Mouse (Mus musculus): ENCODE results near the gene Akt1. TPM values are rescaled to one million over a fixed set of nuclear protein-coding genes. Genes with fewer than 3 reads are reported as not detected.

Gene Akt1
- 10 to 100 TPM; 50.9 to 59.3 TPM for total RNA-seq (2021)
- long read RNA-seq, experiment 1, transcript Akt1-201 (14 exons, 2,690 nt): major isoform, 191 of 202 reads
- long read RNA-seq, experiment 1, partial matches to known transcripts: 6 of 202 reads
- long read RNA-seq, experiment 1, other reads (novel, unspliced or antisense): 5 of 202 reads
- long read RNA-seq, experiment 2, transcript Akt1-201 (14 exons, 2,690 nt): major isoform, 164 of 177 reads
- long read RNA-seq, experiment 2, partial matches to known transcripts: 5 of 177 reads
- long read RNA-seq, experiment 2, other reads (novel, unspliced or antisense): 8 of 177 reads

DNA sequence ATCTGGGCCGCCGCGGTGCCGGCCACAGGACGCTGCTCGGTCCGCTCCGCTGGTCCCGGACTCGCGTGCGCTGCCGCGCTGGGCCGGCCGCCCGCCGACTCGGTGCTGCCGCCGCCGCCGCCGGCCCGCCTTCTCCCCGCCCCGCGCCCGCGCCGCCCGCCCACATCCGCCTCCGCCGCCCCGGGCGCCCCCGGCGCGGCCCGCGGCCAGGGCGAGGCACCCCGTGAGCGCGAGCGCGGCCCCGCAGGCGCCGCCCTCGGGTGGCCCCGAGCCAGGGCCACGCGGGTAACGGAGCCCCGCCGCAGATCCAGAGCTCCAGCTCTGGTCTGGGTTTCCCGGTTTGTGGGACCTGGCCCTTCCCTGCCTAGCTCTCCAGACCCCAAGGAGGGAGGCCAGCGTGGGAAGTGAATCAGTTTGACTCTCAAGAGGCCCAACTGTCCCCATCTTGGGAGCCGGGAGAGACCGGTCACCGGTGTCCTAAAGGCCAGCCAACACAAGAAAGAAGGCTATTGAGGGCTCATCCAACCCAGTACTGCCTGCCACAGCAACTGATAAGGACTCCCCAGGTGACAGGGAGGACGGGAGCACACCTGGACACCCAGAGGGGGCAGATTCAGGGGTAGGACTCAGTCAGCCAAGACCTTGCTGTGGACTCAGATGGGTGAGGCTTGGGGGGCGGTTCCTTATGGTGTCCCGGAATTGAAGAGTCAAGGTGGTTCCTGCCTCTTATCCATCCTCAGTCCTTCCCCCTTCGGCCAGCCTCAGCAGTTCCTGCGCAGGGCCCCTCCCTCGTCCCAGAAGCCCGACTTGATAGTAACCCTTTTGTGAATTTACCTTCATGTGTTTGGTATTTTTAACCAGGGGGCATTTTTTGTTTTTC is at the start of gene Akt1:
Gene Akt1, minus strand, starts transcription at position 753 of the 880 bp plus-strand sequence.
- peak; percentile 80 for DNase-seq
- Histone ChIP-seq H3K4me3 (peak within 1 kb of the TSS; percentile 95), H3K27ac (peak within 1 kb of the TSS; percentile 92)
- intact Hi-C loops (cut with DNase I): loop anchor here (2.0 kb wide), 1 partner anchor 18 kb away; no protein-coding TSS in a partner anchor
- TF ChIP-seq CTCF (IDR thresholded peaks at IDR 0.05): no peak

DNA sequence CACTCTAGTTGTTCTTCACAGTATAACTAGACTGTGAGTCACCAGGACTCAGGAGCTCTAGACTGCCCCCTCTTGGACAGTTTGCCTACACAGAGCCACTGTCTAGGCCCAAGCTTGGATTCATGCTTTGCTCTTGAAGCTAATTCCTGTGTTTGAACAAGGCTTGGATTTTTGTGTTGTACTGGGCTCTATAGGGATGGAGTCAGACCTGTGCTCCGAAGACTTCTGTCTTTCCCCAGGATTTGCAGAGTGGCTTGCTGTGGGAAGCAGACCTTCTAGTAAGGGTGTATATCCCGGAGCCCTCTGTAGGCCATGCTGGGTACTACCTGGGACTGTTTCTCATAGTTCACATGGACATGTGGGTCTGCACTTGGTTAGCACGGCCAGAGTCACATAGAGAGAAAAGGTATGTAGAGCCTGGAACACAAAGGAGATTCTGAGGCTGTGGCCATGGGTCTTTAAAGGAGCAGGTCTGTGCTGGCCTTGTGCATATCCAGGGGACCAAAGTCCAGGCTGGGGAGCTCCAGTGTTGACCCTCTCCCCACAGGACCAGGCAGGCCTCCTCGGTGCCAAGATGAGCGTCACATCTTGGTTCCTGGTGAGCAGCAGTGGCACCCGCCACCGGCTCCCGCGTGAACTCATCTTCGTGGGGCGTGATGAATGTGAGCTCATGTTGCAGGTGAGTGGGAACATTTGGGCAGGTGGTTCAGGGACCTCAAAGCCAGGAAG is 49.6 kb upstream of the Akt1 start:
- no peak overlapping the region for H3K27ac ChIP-seq
- DNase-seq: peak; percentile 67
- peak; percentile 58 for TF ChIP-seq CTCF (IDR thresholded peaks at IDR 0.05)
- intact Hi-C loops (cut with DNase I): no loop called here
- H3K4me3 ChIP-seq: no peak overlapping the region

DNA sequence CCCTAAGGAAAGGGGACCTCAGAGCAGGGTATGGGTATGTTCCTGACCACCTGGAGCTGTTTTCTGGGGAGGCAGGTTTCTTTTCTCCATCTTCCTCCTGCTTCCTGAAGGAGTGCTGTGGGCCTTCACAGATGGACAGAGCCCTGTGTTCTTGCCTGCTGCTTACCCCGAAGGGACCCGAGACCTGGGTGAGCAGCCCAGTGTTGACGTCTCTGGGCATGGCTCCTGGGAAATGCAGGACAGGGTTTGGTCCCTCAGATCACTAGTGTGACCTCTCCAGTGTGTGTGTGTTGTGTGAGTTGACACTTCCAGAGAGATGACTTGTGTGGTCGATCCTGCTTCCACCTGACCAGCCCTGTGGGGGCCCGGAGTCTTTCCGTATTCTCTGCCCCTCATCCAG is 48.8 kb upstream of the Akt1 start:
- Histone ChIP-seq H3K4me3 (no peak overlapping the region; the same call in 1 of the 2 replicates), H3K27ac (no peak overlapping the region; the same call in 1 of the 2 replicates)
- intact Hi-C loops (cut with DNase I): no loop called here
- TF ChIP-seq CTCF (IDR thresholded peaks at IDR 0.05): no peak
- no peak for DNase-seq

DNA sequence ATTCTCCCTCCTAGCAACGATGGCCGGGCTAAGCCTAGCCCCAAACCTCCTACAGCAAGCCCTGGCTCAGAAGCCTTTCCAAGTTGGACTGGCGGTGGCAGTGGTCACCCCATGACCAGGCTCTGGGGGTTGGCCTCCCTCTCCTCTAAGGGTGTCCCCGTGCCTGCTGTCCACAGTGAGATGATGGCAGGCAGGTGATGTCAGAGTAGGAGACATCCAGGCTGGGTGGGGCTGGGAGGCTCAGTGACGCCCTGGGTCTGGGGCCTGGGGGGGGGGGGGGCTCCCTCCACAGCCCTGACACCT is 48.3 kb upstream of the Akt1 start:
- peak overlapping the region; percentile 92 for H3K4me3 ChIP-seq
- no peak for DNase-seq
- peak overlapping the region; percentile 85 for H3K27ac ChIP-seq
- no peak for TF ChIP-seq CTCF (IDR thresholded peaks at IDR 0.05)
- intact Hi-C loops (cut with DNase I): no loop called here

DNA sequence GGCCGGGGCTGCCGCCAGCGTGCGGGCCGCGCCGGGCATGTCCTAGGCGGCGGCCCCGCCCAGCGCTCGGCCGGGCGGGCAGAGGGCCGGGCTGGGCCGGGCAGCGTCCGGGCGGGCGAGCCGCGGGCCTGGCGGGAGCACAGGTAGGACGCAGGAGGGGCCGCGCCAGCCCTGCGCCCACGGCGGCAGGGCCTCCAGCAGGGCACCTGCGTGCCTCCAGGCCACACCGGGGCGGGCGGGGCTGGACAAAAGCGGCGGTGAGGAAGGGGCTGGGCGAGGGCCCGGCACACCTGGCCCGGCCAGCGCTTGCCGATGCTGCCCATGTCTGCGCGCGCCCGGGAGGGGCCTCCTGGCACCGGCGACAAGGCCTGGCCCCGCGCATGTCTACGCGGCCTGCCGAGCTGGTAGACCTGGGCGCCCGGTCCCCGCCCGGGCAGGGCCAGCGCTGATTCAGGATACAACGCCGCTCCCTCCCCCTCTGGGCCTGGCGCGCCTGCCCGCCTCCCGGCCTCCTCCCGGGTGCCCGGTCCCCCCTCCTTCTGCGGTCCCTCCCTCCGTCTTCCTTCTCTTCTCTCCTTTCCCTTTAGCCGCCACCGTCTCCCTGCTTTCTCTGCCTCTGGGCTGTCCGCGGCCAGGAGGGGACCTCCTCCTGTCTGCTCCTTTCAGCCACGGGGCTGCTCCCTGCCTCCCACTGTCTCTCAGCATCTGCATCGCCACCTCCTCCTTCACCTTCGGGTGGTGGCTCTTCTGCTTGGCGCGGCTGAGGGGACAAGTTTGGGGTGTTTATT is 47.8 kb upstream of the Akt1 start:
- H3K4me3 ChIP-seq: peak overlapping the region; percentile 92
- peak overlapping the region; percentile 85 for H3K27ac ChIP-seq
- intact Hi-C loops (cut with DNase I): no loop called here
- TF ChIP-seq CTCF (IDR thresholded peaks at IDR 0.05): no peak
- peak; percentile 83 for DNase-seq

DNA sequence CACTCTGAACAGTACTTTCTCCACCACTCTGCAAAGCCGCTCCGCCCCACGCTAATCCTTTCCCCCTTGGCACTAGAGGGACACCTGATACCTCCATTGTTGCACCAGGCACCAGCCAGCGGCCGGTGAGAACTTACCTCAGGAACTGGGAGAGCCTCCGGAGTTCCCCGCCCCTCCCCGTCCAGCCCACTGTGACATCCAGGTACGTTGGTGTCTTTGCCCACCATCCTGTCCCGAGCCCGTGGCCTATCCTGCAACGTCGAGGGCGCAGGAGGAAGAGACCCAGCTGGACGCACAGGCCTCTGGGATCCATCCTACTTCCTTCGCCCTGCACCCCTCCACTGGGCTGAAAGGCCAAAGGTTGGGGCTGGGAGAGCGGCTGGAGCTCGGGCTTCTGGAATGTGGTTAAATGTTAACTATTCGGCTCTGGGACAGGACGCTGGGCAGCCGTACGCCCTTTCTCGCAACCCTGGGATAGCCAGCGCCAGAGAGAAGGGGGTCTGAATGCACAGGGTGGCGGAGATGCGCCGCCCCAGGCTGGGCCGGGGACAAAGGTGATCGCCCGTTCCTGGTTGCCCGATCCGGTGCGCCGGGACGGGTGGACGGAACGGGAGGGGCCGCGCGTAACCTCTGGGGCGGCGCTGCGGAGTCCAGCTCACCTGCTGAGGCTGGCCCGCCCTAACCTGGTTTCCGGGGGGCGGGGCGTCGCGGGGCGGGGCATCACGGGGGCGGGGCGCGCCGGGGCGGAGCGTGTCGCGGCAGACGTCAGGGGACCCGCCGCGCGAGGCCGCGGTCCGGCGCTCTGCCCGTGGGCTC is 46.9 kb upstream of the Akt1 start:
- no peak for DNase-seq
- peak overlapping the region; percentile 92 for H3K4me3 ChIP-seq
- H3K27ac ChIP-seq: peak overlapping the region; percentile 67
- intact Hi-C loops (cut with DNase I): no loop called here
- no peak for TF ChIP-seq CTCF (IDR thresholded peaks at IDR 0.05)

DNA sequence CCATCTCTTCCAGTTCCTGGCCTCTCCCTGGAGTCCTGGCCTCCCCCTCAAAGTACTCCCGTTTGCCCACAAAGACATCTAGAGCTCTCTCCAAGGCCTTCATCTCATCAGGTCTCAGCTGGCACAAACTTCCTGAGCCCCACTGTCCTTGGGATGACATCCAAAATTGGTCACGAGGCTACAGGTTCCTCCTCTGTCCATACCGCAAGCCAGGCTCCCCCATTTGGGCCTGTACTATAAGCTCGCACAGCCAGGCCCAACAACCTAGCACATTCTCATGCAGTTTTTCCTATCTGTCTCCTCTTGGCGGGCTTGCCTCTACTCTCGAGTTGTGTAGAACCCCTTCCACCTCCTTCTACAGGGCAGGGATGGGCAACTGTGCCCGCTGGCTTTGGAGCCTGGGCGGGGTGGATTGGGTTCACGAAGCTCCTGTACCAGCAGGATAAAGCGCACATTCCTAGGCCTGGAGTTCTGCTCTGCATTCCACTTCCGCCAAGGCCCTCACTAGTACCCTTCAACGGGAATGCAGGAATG is 46.3 kb upstream of the Akt1 start:
- TF ChIP-seq CTCF (IDR thresholded peaks at IDR 0.05): no peak
- no peak overlapping the region for H3K27ac ChIP-seq
- no peak overlapping the region for H3K4me3 ChIP-seq
- DNase-seq: no peak
- intact Hi-C loops (cut with DNase I): no loop called here

DNA sequence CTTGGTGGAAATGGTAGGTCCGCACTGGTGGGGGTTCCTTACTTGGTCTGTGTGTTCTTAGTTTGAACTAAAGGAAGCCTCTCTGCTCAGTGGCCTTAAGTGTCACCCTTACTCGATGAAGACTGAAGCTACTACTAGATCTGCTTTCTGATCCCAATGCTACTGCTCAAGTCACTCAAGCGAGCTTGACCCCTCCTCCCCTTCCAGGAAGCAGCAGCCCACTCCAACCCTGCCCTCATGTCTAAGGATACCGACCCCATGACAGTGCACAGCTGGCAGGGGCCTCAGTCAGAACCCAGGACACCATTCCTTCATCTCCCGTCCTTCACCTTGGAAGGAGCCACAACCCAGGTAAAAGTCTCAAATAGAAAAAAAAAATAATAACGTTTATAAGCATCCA is 45.5 kb upstream of the Akt1 start, which contains the start of gene Cep170b:
Gene Cep170b, plus strand, starts transcription at position 240 of the 400 bp plus-strand sequence.
- H3K27ac ChIP-seq: no peak within 1 kb of the TSS
- no peak for DNase-seq
- H3K4me3 ChIP-seq: no peak within 1 kb of the TSS
- TF ChIP-seq CTCF (IDR thresholded peaks at IDR 0.05): no peak
- intact Hi-C loops (cut with DNase I): no loop called here

DNA sequence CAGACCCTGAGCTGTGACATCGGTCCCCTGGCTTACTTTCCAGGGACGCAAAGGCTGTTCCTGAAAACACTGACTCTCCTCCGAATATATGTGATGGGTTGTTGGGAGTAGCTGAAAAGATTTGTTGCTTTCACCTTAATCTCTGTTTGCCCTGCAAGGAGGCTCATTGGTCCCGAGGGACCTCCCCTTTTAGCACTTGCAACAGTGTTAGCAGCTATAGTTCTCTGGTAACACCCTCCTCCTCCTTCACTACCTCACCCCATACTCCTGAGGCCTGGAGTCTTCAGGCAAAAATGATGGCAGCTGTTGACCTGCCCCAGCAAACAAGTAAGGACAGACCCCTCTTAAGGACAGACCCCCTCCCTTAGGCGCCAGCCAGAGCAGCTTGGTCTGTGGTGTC is 44.3 kb upstream of the Akt1 start:
- no peak for TF ChIP-seq CTCF (IDR thresholded peaks at IDR 0.05)

DNA sequence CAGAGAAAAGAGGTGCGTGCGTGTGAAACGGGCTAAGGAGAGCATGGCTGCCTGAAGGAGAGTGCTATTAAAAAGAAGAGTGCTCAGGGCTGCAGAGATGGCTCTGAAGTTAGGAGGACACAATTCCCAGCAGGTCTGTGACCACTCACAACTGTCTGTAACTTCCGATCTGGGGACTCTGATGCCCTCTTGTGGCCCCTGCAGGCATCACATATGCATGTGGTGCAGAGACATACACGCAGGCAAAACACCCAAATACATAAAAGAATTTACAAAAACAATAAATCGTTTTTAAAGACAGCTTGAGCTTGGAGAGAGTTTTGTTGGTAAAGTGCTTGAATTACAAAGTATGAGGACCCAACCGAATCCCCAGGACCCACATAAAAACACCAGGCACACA is 42.5 kb upstream of the Akt1 start:
- intact Hi-C loops (cut with DNase I): no loop called here
- Histone ChIP-seq H3K4me3 (no peak overlapping the region), H3K27ac (no peak overlapping the region)
- no peak for DNase-seq
- peak; percentile 69 for TF ChIP-seq CTCF (IDR thresholded peaks at IDR 0.05)

More for the DNA sequence above, 44.3 kb upstream of the Akt1 start:
- intact Hi-C loops (cut with DNase I): no loop called here
- H3K27ac ChIP-seq: no peak overlapping the region
- no peak overlapping the region for H3K4me3 ChIP-seq
- no peak for DNase-seq

DNA sequence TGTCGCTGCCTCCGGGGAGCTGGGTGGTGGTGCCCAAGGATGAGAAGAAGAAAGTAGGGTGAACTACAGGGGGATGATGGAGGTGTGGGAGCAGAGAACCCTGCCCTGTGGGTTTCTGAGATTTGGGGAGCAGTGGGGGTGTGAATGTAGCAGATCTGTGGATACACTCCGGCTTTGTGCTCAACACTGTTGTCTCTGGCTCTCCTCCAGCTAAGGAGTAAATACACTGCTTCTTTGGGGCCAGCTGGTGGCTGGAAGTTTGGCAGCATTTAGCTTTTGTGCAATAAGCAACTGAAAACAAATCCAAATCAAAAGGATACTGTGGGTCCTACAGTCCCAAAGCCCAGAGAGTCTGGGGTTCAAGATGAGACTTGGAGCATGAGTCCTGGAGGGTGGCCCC is 39.3 kb upstream of the Akt1 start:
- DNase-seq: no peak

More for the DNA sequence above, 39.3 kb upstream of the Akt1 start:
- no peak overlapping the region for H3K4me3 ChIP-seq
- no peak overlapping the region for H3K27ac ChIP-seq
- intact Hi-C loops (cut with DNase I): no loop called here
- TF ChIP-seq CTCF (IDR thresholded peaks at IDR 0.05): no peak
